Mouse (Mus musculus): ENCODE measurements around the gene Fam57b. TPM values are rescaled to one million over a fixed set of nuclear protein-coding genes. Genes with fewer than 3 reads are reported as not detected.

The Fam57b gene
- polyA plus RNA-seq, 1 experiment: not detected

- Histone ChIP-seq H3K4me3 (replicated peaks; ENCODE audit: control insufficient read depth, low read depth, low read length) (no peak overlapping the region), H3K4me1 (ENCODE audit: control insufficient read depth, insufficient read depth, low read length) (peaks cover 4% of the 10 kb centered on the region; the same call in 1 of the 2 replicates), H3K27ac (ENCODE audit: control insufficient read depth, insufficient read depth, low read depth, low read length, poor library complexity) (no peak overlapping the region)
- TF ChIP-seq CTCF (IDR thresholded peaks at IDR 0.05; ENCODE audit: control insufficient read depth, insufficient read depth, low read length): no peak
- no peak for TF ChIP-seq POLR2A (IDR thresholded peaks at IDR 0.05; ENCODE audit: borderline replicate concordance, control insufficient read depth, low read depth, low read length)
Observed at GRCm38 (mm10) chr7:126803751-126804150, 6.3 kb downstream of the Fam57b start.

GRCm38 (mm10) chr7:126806956-126807355, 9.5 kb downstream of the Fam57b start:
- no peak for TF ChIP-seq CTCF (IDR thresholded peaks at IDR 0.05; ENCODE audit: control insufficient read depth, insufficient read depth, low read length)
- no peak for TF ChIP-seq POLR2A (IDR thresholded peaks at IDR 0.05; ENCODE audit: borderline replicate concordance, control insufficient read depth, low read depth, low read length)
- WGBS: 70% methylated on average over 6 of the region's 6 CpGs
- Histone ChIP-seq H3K27ac (ENCODE audit: control insufficient read depth, insufficient read depth, low read depth, low read length, poor library complexity) (no peak overlapping the region), H3K4me3 (replicated peaks; ENCODE audit: control insufficient read depth, low read depth, low read length) (no peak overlapping the region), H3K4me1 (ENCODE audit: control insufficient read depth, insufficient read depth, low read length) (peaks cover 4% of the 10 kb centered on the region)

- Histone ChIP-seq H3K4me3 (replicated peaks; ENCODE audit: control insufficient read depth, low read depth, low read length) (peak overlapping the region; percentile 2), H3K4me1 (ENCODE audit: control insufficient read depth, insufficient read depth, low read length) (peaks cover 4% of the 10 kb centered on the region), H3K27ac (ENCODE audit: control insufficient read depth, insufficient read depth, low read depth, low read length, poor library complexity) (no peak overlapping the region)
- TF ChIP-seq CTCF (IDR thresholded peaks at IDR 0.05; ENCODE audit: control insufficient read depth, insufficient read depth, low read length): no peak
- TF ChIP-seq POLR2A (IDR thresholded peaks at IDR 0.05; ENCODE audit: borderline replicate concordance, control insufficient read depth, low read depth, low read length): no peak
- 61% methylated on average over 4 of the region's 4 CpGs for WGBS
Observed at GRCm38 (mm10) chr7:126807405-126807804, 9.9 kb downstream of the Fam57b start.

GRCm38 (mm10) chr7:126808703-126809455, 11.4 kb downstream of the Fam57b start:
- peaks cover 4% of the 10 kb centered on the region for H3K4me1 ChIP-seq (ENCODE audit: control insufficient read depth, insufficient read depth, low read length)
- TF ChIP-seq POLR2A (IDR thresholded peaks at IDR 0.05; ENCODE audit: borderline replicate concordance, control insufficient read depth, low read depth, low read length) (peak; percentile 46; the same call in 1 of the 2 replicates), CTCF (IDR thresholded peaks at IDR 0.05; ENCODE audit: control insufficient read depth, insufficient read depth, low read length) (no peak)
- WGBS: 1% methylated on average over 43 of the region's 43 CpGs
- 0 out of 2 replicates have a peak overlapping the region, but pooled peaks have one; percentile 7 for H3K27ac ChIP-seq (ENCODE audit: control insufficient read depth, insufficient read depth, low read depth, low read length, poor library complexity)
- H3K4me3 ChIP-seq (replicated peaks; ENCODE audit: control insufficient read depth, low read depth, low read length): peak overlapping the region; percentile 71

GRCm38 (mm10) chr7:126809723-126810369, 12.4 kb downstream of the Fam57b start:
- no peak overlapping the region for H3K4me3 ChIP-seq (replicated peaks; ENCODE audit: control insufficient read depth, low read depth, low read length)
- H3K27ac ChIP-seq (ENCODE audit: control insufficient read depth, insufficient read depth, low read depth, low read length, poor library complexity): no peak overlapping the region
- no peak for TF ChIP-seq POLR2A (IDR thresholded peaks at IDR 0.05; ENCODE audit: borderline replicate concordance, control insufficient read depth, low read depth, low read length)
- WGBS: 67% methylated on average over 5 of the region's 5 CpGs
- H3K4me1 ChIP-seq (ENCODE audit: control insufficient read depth, insufficient read depth, low read length): peaks cover 4% of the 10 kb centered on the region

GRCm38 (mm10) chr7:126815726-126816222, 18.3 kb downstream of the Fam57b start:
- Histone ChIP-seq H3K27ac (ENCODE audit: control insufficient read depth, insufficient read depth, low read depth, low read length, poor library complexity) (no peak overlapping the region), H3K4me3 (replicated peaks; ENCODE audit: control insufficient read depth, low read depth, low read length) (no peak overlapping the region), H3K4me1 (ENCODE audit: control insufficient read depth, insufficient read depth, low read length) (no peaks in the 10 kb centered on the region)
- TF ChIP-seq POLR2A (IDR thresholded peaks at IDR 0.05; ENCODE audit: borderline replicate concordance, control insufficient read depth, low read depth, low read length) (no peak), CTCF (IDR thresholded peaks at IDR 0.05; ENCODE audit: control insufficient read depth, insufficient read depth, low read length) (no peak)
- WGBS: 70% methylated on average over 8 of the region's 8 CpGs

GRCm38 (mm10) chr7:126816494-126816893, 19.0 kb downstream of the Fam57b start:
- Histone ChIP-seq H3K27ac (ENCODE audit: control insufficient read depth, insufficient read depth, low read depth, low read length, poor library complexity) (no peak overlapping the region), H3K4me3 (replicated peaks; ENCODE audit: control insufficient read depth, low read depth, low read length) (no peak overlapping the region), H3K4me1 (ENCODE audit: control insufficient read depth, insufficient read depth, low read length) (no peaks in the 10 kb centered on the region)
- TF ChIP-seq CTCF (IDR thresholded peaks at IDR 0.05; ENCODE audit: control insufficient read depth, insufficient read depth, low read length) (no peak), POLR2A (IDR thresholded peaks at IDR 0.05; ENCODE audit: borderline replicate concordance, control insufficient read depth, low read depth, low read length) (no peak)
- WGBS: 68% methylated on average over 8 of the region's 8 CpGs

GRCm38 (mm10) chr7:126817595-126817994, 20.1 kb downstream of the Fam57b start:
- Histone ChIP-seq H3K4me1 (ENCODE audit: control insufficient read depth, insufficient read depth, low read length) (no peaks in the 10 kb centered on the region), H3K27ac (ENCODE audit: control insufficient read depth, insufficient read depth, low read depth, low read length, poor library complexity) (no peak overlapping the region), H3K4me3 (replicated peaks; ENCODE audit: control insufficient read depth, low read depth, low read length) (no peak overlapping the region)
- WGBS: 81% methylated on average over 7 of the region's 7 CpGs
- TF ChIP-seq CTCF (IDR thresholded peaks at IDR 0.05; ENCODE audit: control insufficient read depth, insufficient read depth, low read length) (no peak), POLR2A (IDR thresholded peaks at IDR 0.05; ENCODE audit: borderline replicate concordance, control insufficient read depth, low read depth, low read length) (no peak)
